Comparison of ENCODE assay signal across 8 mouse cellular contexts in genomic region chr9:35331241-35331680, GRCm38 (mm10).
DNase-seq lines count a peak whose midpoint lies in the region; ATAC-seq lines count a peak whose summit lies in the region.

No protein-coding gene starts in this region.

- DNase-seq in brain, embryonic 18.5 days (ENCODE audit: low read depth, low spot score), result peak; percentile 66
- DNase-seq in embryo, embryonic 10 days (ENCODE audit: low spot score), result peak; percentile 95
- DNase-seq in layer of hippocampus, postnatal 14 days (ENCODE audit: low spot score in 2 of 2), result peak; percentile 52 to 78
- DNase-seq in adipocyte (ENCODE audit: low spot score), result no peak
- DNase-seq in adrenal gland, adult 18-20 months (ENCODE audit: low spot score in 2 of 2), result no peak
- no peak for DNase-seq in spleen, adult 12 weeks (ENCODE audit: low spot score)

- H3K27ac ChIP-seq in hindbrain, embryonic 13.5 days, result peak overlapping the region; percentile 75
- no peak overlapping the region for H3K27ac ChIP-seq in neural tube, embryonic 14.5 days (ENCODE audit: low read depth, low read length)

- H3K9me3 ChIP-seq in hindbrain, embryonic 13.5 days, result no peaks in the 10 kb centered on the region
- H3K9me3 ChIP-seq in neural tube, embryonic 14.5 days (ENCODE audit: control insufficient read depth, low read length), result no peaks in the 10 kb centered on the region

- H3K36me3 ChIP-seq in hindbrain, embryonic 13.5 days, result no peaks in the 10 kb centered on the region
- no peaks in the 10 kb centered on the region for H3K36me3 ChIP-seq in neural tube, embryonic 14.5 days (ENCODE audit: control insufficient read depth, insufficient read depth, low read length)

- peaks cover 50% of the 10 kb centered on the region for H3K4me1 ChIP-seq in hindbrain, embryonic 13.5 days (replicated peaks)
- H3K4me1 ChIP-seq in neural tube, embryonic 14.5 days (ENCODE audit: control insufficient read depth, insufficient read depth, low read length), result 0 out of 2 replicates have a peak, but pooled peaks cover 4% of the 10 kb centered on the region

- no peak overlapping the region for H3K9ac ChIP-seq in hindbrain, embryonic 13.5 days
- no peak overlapping the region for H3K9ac ChIP-seq in neural tube, embryonic 14.5 days (replicated peaks; ENCODE audit: low read depth, low read length)

- peak; percentile 89 for ATAC-seq in hindbrain, embryonic 13.5 days (ENCODE audit: low FRiP score)
- peak; percentile 87 for ATAC-seq in neural tube, embryonic 14.5 days (ENCODE audit: low read depth)

- H3K4me3 ChIP-seq in hindbrain, embryonic 13.5 days, result no peak overlapping the region
- no peak overlapping the region for H3K4me3 ChIP-seq in neural tube, embryonic 14.5 days (ENCODE audit: low read depth, low read length)

- H3K27me3 ChIP-seq in hindbrain, embryonic 13.5 days, result peaks cover 86% of the 10 kb centered on the region
- H3K27me3 ChIP-seq in neural tube, embryonic 14.5 days (ENCODE audit: control insufficient read depth, insufficient read depth, low read length), result 0 out of 2 replicates have a peak, but pooled peaks cover 3% of the 10 kb centered on the region

- WGBS in hindbrain, embryonic 13.5 days, result 3% methylated on average over 7 of the region's 7 CpGs
- WGBS in neural tube, embryonic 14.5 days, result 3% methylated on average over 7 of the region's 7 CpGs

- no peak overlapping the region for H3K4me2 ChIP-seq in hindbrain, embryonic 13.5 days
- H3K4me2 ChIP-seq in neural tube, embryonic 14.5 days (ENCODE audit: low read depth, low read length), result no peak overlapping the region

Comparison
In these comparisons a context has a peak if more than half of its experiments do, and no peak if none do; other contexts are left out.
1. DNase-seq: peak in brain, embryonic 18.5 days (single experiment), embryo, embryonic 10 days (single experiment) and layer of hippocampus, postnatal 14 days (2 of 2); none in adipocyte (single experiment), adrenal gland, adult 18-20 months (0 of 2) and spleen, adult 12 weeks (single experiment).